Mouse (Mus musculus) liver, adult 2 months (tissue): ENCODE data around the gene Nuak2. TPM values are rescaled to one million over a fixed set of nuclear protein-coding genes. Genes with fewer than 3 reads are reported as not detected.
"Not testable (repeated sequence)": the region's sequence is repeated elsewhere in the genome, so short reads cannot be mapped to it uniquely, and the experiment has no call there.

Experiments used
- DNase-seq: peaks from one replicate; pipeline ENCODE4 v3.0.0-alpha.2; 2011; ENCODE audit warnings: low read depth, low spot score; ENCODE audit errors: extremely low read depth
- H3K27ac ChIP-seq: fragments of 200-500 bp; replicated peaks from 2 replicates; pipeline ENCODE4 v1.5.1; 2012; ENCODE audit warnings: low read depth, mild to moderate bottlenecking, control low read depth, inconsistent platforms, low read length; ENCODE audit not compliant: insufficient read depth
- H3K27me3 ChIP-seq: fragments of 200-500 bp; 2 replicates; pipeline ENCODE4 v1.6.1; 2012; ENCODE audit warnings: mild to moderate bottlenecking, moderate library complexity, low read length, inconsistent platforms; ENCODE audit not compliant: control insufficient read depth, insufficient read depth
- H3K36me3 ChIP-seq: fragments of 200-500 bp; 2 replicates; pipeline ENCODE4 v1.6.1; 2012; ENCODE audit warnings: low read length, inconsistent platforms; ENCODE audit not compliant: control insufficient read depth, insufficient read depth
- H3K4me1 ChIP-seq: fragments of 200-500 bp; 2 replicates; pipeline ENCODE4 v1.6.1; 2011; ENCODE audit warnings: low read length; ENCODE audit not compliant: control insufficient read depth, insufficient read depth
- H3K4me3 ChIP-seq: fragments of 200-500 bp; 2 replicates; pipeline ENCODE4 v1.5.1; 2011; ENCODE audit warnings: low read depth, mild to moderate bottlenecking, control low read depth, low read length, moderate library complexity; ENCODE audit not compliant: insufficient read depth
- H3K79me2 ChIP-seq: fragments of 200-500 bp; 2 replicates; pipeline ENCODE4 v1.6.1; 2012; ENCODE audit warnings: inconsistent platforms, mild to moderate bottlenecking, low read length, moderate library complexity; ENCODE audit not compliant: control insufficient read depth, insufficient read depth
- H3K9ac ChIP-seq: fragments of 200-500 bp; 2 replicates; pipeline ENCODE4 v1.6.1; 2012; ENCODE audit warnings: low read depth, mild to moderate bottlenecking, control low read depth, inconsistent platforms, low read length
- CTCF ChIP-seq: fragments of 200-500 bp; IDR thresholded peaks from 2 replicates; pipeline ENCODE4 v1.5.1; 2011; ENCODE audit warnings: low read depth, low read length, control low read depth
- POLR2A ChIP-seq: fragments of 200-500 bp; IDR thresholded peaks from 2 replicates; pipeline ENCODE4 v1.6.1; 2011; ENCODE audit warnings: low read length, control low read depth; ENCODE audit not compliant: insufficient read depth; ENCODE audit errors: extremely low read depth
- WGBS: fragments of 180-500 bp; shearing (Covaris S2); methylation state at CpG from one replicate; pipeline ENCODE4 v1.1.7; 2018; 5-methylcytosine and 5-hydroxymethylcytosine counted together
- polyA plus RNA-seq: library from polyadenylated mRNA; depleted of rRNA; stranded (reverse); fragments of >200 nt; gene quantifications from 2 replicates; pipeline ENCODE4 v1.2.3, GENCODE M21; 2012
- total RNA-seq: library from RNA; depleted of rRNA; stranded (reverse); fragments of >200 nt; gene quantifications from 2 replicates; pipeline ENCODE4 v1.2.3, GENCODE M21; 2014

The Nuak2 gene
- total and polyA plus RNA-seq, 2 experiments: 4.8 to 8.0 TPM

DNA sequence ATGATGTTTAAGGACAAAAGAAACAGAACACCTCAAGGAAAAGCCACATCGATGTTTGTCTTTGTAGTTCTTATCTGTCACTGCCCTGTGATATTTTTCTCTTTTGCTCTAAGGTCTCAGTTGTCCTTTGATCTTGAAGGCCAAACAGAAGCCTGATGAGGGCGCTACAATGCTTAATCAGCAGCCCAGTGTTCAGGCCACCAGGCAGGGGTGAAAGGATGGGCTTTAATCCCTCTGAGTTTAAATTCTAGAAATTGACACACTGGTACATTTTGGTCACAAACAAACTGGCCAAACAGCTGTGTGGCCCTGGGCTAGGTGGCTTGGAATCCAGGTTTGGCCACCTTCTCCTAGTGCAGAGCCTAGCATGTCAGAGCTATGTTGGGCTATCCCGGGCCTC lies 39.2 kb upstream of the Nuak2 start:
- Histone ChIP-seq H3K27me3 (no peaks in the 10 kb centered on the region), H3K79me2 (no peaks in the 10 kb centered on the region), H3K36me3 (no peaks in the 10 kb centered on the region), H3K4me1 (no peaks in the 10 kb centered on the region), H3K27ac (no peak overlapping the region), H3K9ac (no peak overlapping the region), H3K4me3 (no peak overlapping the region)
- 65% methylated on average over 3 of the region's 3 CpGs for WGBS
- TF ChIP-seq POLR2A: no peak
- no peak for TF ChIP-seq CTCF
- DNase-seq: no peak

DNA sequence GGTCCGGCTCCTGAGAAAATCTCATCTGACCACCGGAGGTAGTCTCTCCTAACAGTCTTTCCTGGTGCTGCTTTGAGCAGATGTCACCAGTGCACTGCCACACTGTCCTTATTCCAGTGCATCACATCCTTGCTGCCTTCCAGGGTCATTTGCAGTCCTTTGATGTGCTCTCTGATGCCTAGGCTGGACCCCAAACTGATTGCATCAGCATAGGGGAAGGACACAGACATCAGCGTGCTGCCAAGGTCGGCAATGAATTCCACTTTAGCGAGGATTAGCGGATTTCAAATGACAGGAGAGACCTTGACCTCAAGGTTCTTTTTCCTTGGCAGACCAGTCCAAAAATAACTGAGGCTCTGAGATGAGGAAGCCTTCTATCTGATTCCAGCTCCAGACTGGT lies 38.8 kb upstream of the Nuak2 start:
- TF ChIP-seq POLR2A: no peak
- TF ChIP-seq CTCF: no peak
- Histone ChIP-seq H3K4me1 (no peaks in the 10 kb centered on the region), H3K36me3 (no peaks in the 10 kb centered on the region), H3K9ac (no peak overlapping the region), H3K27ac (no peak overlapping the region), H3K27me3 (no peaks in the 10 kb centered on the region), H3K4me3 (no peak overlapping the region), H3K79me2 (no peaks in the 10 kb centered on the region)
- DNase-seq: no peak
- 36% methylated on average over 6 of the region's 6 CpGs for WGBS

DNA sequence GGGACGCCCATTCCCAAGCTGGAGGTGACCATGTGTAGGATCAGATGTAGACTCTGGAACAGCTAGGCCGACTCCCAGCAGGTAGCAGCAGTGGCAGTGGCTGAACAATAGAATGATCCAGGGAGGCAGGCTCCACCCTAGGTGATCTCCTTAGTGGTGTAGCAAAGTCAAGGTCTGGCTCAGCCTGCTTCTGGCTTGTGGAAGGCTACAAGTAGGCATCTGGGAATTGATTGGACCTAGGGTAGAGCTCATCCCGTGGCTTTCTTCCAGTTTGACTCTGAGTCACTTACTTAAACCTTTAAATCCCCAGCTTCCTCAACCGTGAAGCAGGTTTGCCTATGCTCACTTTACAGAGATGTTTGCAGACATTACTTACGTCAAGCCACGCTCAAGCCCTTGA lies 35.3 kb upstream of the Nuak2 start:
- not testable (repeated sequence) for H3K27me3 ChIP-seq, H3K27ac ChIP-seq, H3K4me1 ChIP-seq, H3K9ac ChIP-seq, H3K36me3 ChIP-seq, H3K79me2 ChIP-seq, H3K4me3 ChIP-seq, DNase-seq
- 80% methylated on average over 6 of the region's 6 CpGs for WGBS

DNA sequence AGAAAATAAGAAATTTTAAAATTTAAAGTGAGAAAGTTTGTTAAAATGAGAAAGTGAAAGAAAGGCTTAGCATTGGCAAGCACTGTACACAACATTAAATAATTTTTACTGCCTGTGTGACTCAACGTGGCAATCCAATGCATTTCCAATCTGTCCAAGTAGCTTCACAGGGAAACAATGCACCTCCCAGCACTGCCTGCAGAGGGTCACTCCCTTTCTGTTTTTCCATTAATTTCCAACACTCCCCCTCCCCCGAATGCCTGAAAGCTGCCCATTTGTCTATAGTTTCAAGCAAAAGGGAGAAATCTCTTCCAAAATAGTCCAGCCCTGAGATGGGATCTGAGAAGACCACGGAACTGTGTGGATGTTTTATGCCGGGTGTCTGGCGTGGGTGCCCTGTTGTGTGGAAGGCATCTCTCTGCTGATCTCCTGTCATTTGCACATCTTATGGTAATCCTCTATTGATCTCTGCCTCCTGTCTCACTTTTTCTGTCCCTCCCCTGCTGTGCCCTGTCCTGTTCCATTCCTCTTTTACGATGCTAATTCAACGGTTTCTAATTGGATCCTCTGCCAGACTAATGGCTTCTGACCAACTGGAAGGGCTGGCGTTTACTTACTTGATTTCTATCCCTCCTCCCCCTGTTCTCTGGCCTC lies 34.3 kb upstream of the Nuak2 start:
- WGBS: 43% methylated on average over 8 of the region's 8 CpGs
- H3K27ac ChIP-seq: no peak overlapping the region
- TF ChIP-seq POLR2A (no peak), CTCF (no peak)

DNA sequence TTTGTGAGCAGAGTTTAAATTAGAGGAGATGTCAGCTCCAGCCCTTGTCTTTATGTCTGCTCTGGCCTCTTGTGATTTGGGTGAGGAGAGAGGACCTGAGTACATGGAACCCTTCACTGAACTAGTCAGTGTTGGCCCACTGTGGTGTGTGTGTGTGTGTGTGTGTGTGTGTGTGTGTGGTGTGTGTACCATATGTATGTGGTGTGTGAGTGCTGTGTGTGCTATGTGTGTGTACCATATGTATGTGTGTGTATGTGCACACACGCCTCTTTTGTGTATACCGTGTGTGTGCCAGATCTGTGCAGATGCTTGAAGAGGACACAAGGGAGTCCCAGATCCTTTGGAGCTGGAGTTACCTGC lies 33.8 kb upstream of the Nuak2 start:
- Histone ChIP-seq H3K79me2 (no peaks in the 10 kb centered on the region), H3K27ac (no peak overlapping the region), H3K9ac (no peak overlapping the region), H3K4me1 (no peaks in the 10 kb centered on the region), H3K36me3 (no peaks in the 10 kb centered on the region), H3K4me3 (no peak overlapping the region), H3K27me3 (no peaks in the 10 kb centered on the region)
- DNase-seq: no peak
- TF ChIP-seq POLR2A: no peak
- TF ChIP-seq CTCF: no peak
- 90% methylated on average over 2 of the region's 2 CpGs for WGBS

More for the DNA sequence above, 34.3 kb upstream of the Nuak2 start:
- no peaks in the 10 kb centered on the region for H3K79me2 ChIP-seq
- H3K4me3 ChIP-seq: no peak overlapping the region
- no peak overlapping the region for H3K9ac ChIP-seq
- H3K4me1 ChIP-seq: no peaks in the 10 kb centered on the region
- no peak for DNase-seq
- no peaks in the 10 kb centered on the region for H3K36me3 ChIP-seq
- H3K27me3 ChIP-seq: no peaks in the 10 kb centered on the region

DNA sequence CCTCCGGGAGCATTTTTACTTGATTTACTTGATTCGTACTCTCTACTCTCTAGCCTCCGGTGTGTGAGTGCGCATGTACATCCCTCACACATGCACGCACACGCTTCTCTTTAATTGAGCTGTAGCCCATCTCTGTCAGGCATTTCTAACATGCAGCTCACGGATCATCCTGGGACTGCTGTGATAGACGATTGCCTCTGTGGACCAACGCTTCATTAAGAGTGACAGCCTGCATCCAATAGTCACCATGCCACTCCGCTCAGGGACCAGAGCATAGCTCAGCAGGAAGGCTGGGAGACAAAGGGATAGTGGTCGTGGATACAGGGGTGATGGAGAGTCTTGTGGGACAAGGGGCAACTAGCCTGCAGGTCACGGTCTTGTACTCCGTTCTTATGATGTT lies 32.9 kb upstream of the Nuak2 start:
- no peak for DNase-seq
- TF ChIP-seq CTCF (no peak), POLR2A (no peak)
- Histone ChIP-seq H3K36me3 (no peaks in the 10 kb centered on the region), H3K4me3 (no peak overlapping the region), H3K4me1 (no peaks in the 10 kb centered on the region), H3K79me2 (no peaks in the 10 kb centered on the region), H3K9ac (no peak overlapping the region), H3K27me3 (no peaks in the 10 kb centered on the region), H3K27ac (no peak overlapping the region)
- 93% methylated on average over 13 of the region's 13 CpGs for WGBS
